Mouse (Mus musculus) intestine, postnatal 0 days (tissue): Measurements from ENCODE around the gene Cnn2. TPM values are rescaled to one million over a fixed set of nuclear protein-coding genes. Genes with fewer than 3 reads are reported as not detected.
A peak's percentile ranks its signal among the peaks of the same experiment; 100 is the strongest.

Experiments
- ATAC-seq: fragments of 200-750 bp; cut with Nextera tagmentation; 2 replicates; pipeline ENCODE4 v1.8.0; 2017; ENCODE audit warnings: mild to moderate bottlenecking, moderate TSS enrichment, moderate library complexity
- H3K27ac ChIP-seq: fragments of 300-500 bp; sonication (generic); 2 replicates; pipeline ENCODE4 v1.5.1; 2014; ENCODE audit warnings: mild to moderate bottlenecking, low read depth, low read length, moderate library complexity
- H3K27me3 ChIP-seq: fragments of 300-500 bp; sonication (generic); replicated peaks from 2 replicates; pipeline ENCODE4 v1.6.1; 2014; ENCODE audit warnings: low read length, mixed read lengths; ENCODE audit not compliant: control insufficient read depth, insufficient read depth
- H3K36me3 ChIP-seq: fragments of 300-500 bp; sonication (generic); 2 replicates; pipeline ENCODE4 v1.6.1; 2014; ENCODE audit warnings: mild to moderate bottlenecking, moderate library complexity; ENCODE audit not compliant: control insufficient read depth, insufficient read depth
- H3K4me1 ChIP-seq: fragments of 300-500 bp; sonication (generic); replicated peaks from 2 replicates; pipeline ENCODE4 v1.6.1; 2014; ENCODE audit warnings: antibody characterized with exemption, low read length, mixed read lengths; ENCODE audit not compliant: control insufficient read depth, insufficient read depth
- H3K4me2 ChIP-seq: fragments of 300-500 bp; sonication (generic); replicated peaks from 2 replicates; pipeline ENCODE4 v1.6.1; 2014; ENCODE audit warnings: low read depth, mild to moderate bottlenecking, moderate library complexity
- H3K4me3 ChIP-seq: fragments of 300-500 bp; sonication (generic); 2 replicates; pipeline ENCODE4 v1.5.1; 2014; ENCODE audit warnings: low read depth, low read length
- H3K9ac ChIP-seq: fragments of 300-500 bp; sonication (generic); 2 replicates; pipeline ENCODE4 v1.6.1; 2014; ENCODE audit warnings: mild to moderate bottlenecking, low read depth, low read length
- H3K9me3 ChIP-seq: fragments of 300-500 bp; sonication (generic); 2 replicates; pipeline ENCODE4 v1.6.1; 2016; ENCODE audit warnings: mixed run types; ENCODE audit not compliant: control insufficient read depth
- CTCF ChIP-seq: sonication (generic); IDR thresholded peaks from 2 replicates; pipeline ENCODE4 v1.5.1; 2016; ENCODE audit warnings: low read depth, mild to moderate bottlenecking, control low read depth, antibody characterized with exemption, moderate library complexity
- WGBS: fragments of 180-500 bp; shearing (Covaris S2); extraction: QIAGEN DNeasy Blood & Tissue Kit; methylation state at CpG from one replicate; pipeline ENCODE4 v1.1.7; 2014; 5-methylcytosine and 5-hydroxymethylcytosine counted together
- polyA plus RNA-seq: library from polyadenylated mRNA; unstranded; fragments of >200 nt; fragmentation: Nextera tagmentation; extraction: Ambion mirVana; gene quantifications from 2 replicates; pipeline ENCODE4 v1.2.1, GENCODE M21; 2015

The Cnn2 gene
- 109 and 117 TPM in 2 replicates for polyA plus RNA-seq

GRCm38 (mm10) chr10:79988506-79989271 is at the start of gene Cnn2:
Cnn2 (plus strand) TSS chr10:79988584.
- Histone ChIP-seq H3K4me3 (peak within 1 kb of the TSS; percentile 67), H3K9me3 (no peaks in the 10 kb centered on the region), H3K27me3 (no peaks in the 10 kb centered on the region), H3K4me2 (peak within 1 kb of the TSS; percentile 88), H3K4me1 (no peaks in the 10 kb centered on the region), H3K36me3 (peaks cover 21% of the 10 kb centered on the region), H3K9ac (peak within 1 kb of the TSS; percentile 77), H3K27ac (peak within 1 kb of the TSS; percentile 79)
- ATAC-seq: peak; percentile 4; the same call in 1 of the 2 replicates
- no peak for TF ChIP-seq CTCF
- under 1% methylated on average over 59 of the region's 59 CpGs for WGBS

- Histone ChIP-seq H3K36me3 (peaks cover 29% of the 10 kb centered on the region), H3K9me3 (no peaks in the 10 kb centered on the region), H3K4me3 (no peak overlapping the region), H3K4me1 (peaks cover 19% of the 10 kb centered on the region; the same call in 1 of the 2 replicates), H3K27me3 (no peaks in the 10 kb centered on the region), H3K4me2 (no peak overlapping the region), H3K27ac (no peak overlapping the region), H3K9ac (no peak overlapping the region)
- no peak for ATAC-seq
- WGBS: 48% methylated on average over 7 of the region's 7 CpGs
- no peak for TF ChIP-seq CTCF
Measured at GRCm38 (mm10) chr10:79940749-79941148, 47.6 kb upstream of the Cnn2 start.

- Histone ChIP-seq H3K4me2 (no peak overlapping the region), H3K27ac (peak overlapping the region; percentile 88), H3K9ac (no peak overlapping the region), H3K27me3 (no peaks in the 10 kb centered on the region), H3K36me3 (peaks cover 27% of the 10 kb centered on the region), H3K4me1 (peaks cover 34% of the 10 kb centered on the region), H3K4me3 (no peak overlapping the region), H3K9me3 (no peaks in the 10 kb centered on the region)
- no peak for TF ChIP-seq CTCF
- 0 out of 2 replicates have a peak, but pooled peaks have one; percentile 0 for ATAC-seq
- WGBS: 42% methylated on average over 1 of the region's 1 CpGs
Measured at GRCm38 (mm10) chr10:79942988-79943387, 45.4 kb upstream of the Cnn2 start.

GRCm38 (mm10) chr10:79943471-79943901 is 44.9 kb upstream of the Cnn2 start:
- H3K4me2 ChIP-seq: peak overlapping the region; percentile 64
- no peak for TF ChIP-seq CTCF
- H3K36me3 ChIP-seq: peaks cover 30% of the 10 kb centered on the region
- ATAC-seq: peak; percentile 87
- 33% methylated on average over 9 of the region's 9 CpGs for WGBS
- H3K9me3 ChIP-seq: no peaks in the 10 kb centered on the region
- H3K27ac ChIP-seq: peak overlapping the region; percentile 88
- no peaks in the 10 kb centered on the region for H3K27me3 ChIP-seq
- H3K4me1 ChIP-seq: peaks cover 33% of the 10 kb centered on the region
- peak overlapping the region; percentile 21; the same call in 1 of the 2 replicates for H3K4me3 ChIP-seq
- H3K9ac ChIP-seq: no peak overlapping the region

- H3K36me3 ChIP-seq: peaks cover 40% of the 10 kb centered on the region
- 0 out of 2 replicates have a peak, but pooled peaks have one; percentile 10 for ATAC-seq
- 0 out of 2 replicates have a peak overlapping the region, but pooled peaks have one; percentile 21 for H3K4me3 ChIP-seq
- TF ChIP-seq CTCF: no peak
- 20% methylated on average over 16 of the region's 16 CpGs for WGBS
- H3K27me3 ChIP-seq: no peaks in the 10 kb centered on the region
- H3K4me1 ChIP-seq: peaks cover 24% of the 10 kb centered on the region
- H3K9ac ChIP-seq: peak overlapping the region; percentile 40; the same call in 1 of the 2 replicates
- H3K9me3 ChIP-seq: no peaks in the 10 kb centered on the region
- H3K4me2 ChIP-seq: peak overlapping the region; percentile 64
- peak overlapping the region; percentile 88 for H3K27ac ChIP-seq
Measured at GRCm38 (mm10) chr10:79945507-79946234, 42.7 kb upstream of the Cnn2 start.

- Histone ChIP-seq H3K4me1 (peaks cover 24% of the 10 kb centered on the region), H3K4me3 (peak overlapping the region; percentile 21; the same call in 1 of the 2 replicates), H3K9me3 (no peaks in the 10 kb centered on the region), H3K36me3 (peaks cover 42% of the 10 kb centered on the region), H3K27me3 (no peaks in the 10 kb centered on the region), H3K27ac (peak overlapping the region; percentile 88), H3K4me2 (peak overlapping the region; percentile 64), H3K9ac (peak overlapping the region; percentile 40)
- 16% methylated on average over 7 of the region's 7 CpGs for WGBS
- ATAC-seq: peak; percentile 36
- TF ChIP-seq CTCF: no peak
Measured at GRCm38 (mm10) chr10:79946752-79947322, 41.5 kb upstream of the Cnn2 start.
